Mouse (Mus musculus) hematopoietic stem cell, adult 5-6 weeks (primary cell): ENCODE data around the gene Rasl10b. TPM values are rescaled to one million over a fixed set of nuclear protein-coding genes. Genes with fewer than 3 reads are reported as not detected.

ENCODE experiments used
- ATAC-seq, 2 experiments: fragments of 125-278 bp in 1 of 2; replicated peaks in 1 of 2; 2 replicates each; pipeline ENCODE4 v1.8.0; 2016 to 2017; ENCODE audit warnings: inconsistent platforms in 2 of 2, mild to moderate bottlenecking in 2 of 2, moderate number of reproducible peaks in 2 of 2, low read depth in 1 of 2, moderate TSS enrichment in 1 of 2; ENCODE audit not compliant: low FRiP score in 2 of 2, poor library complexity in 2 of 2, severe bottlenecking in 2 of 2, insufficient read depth in 1 of 2, low TSS enrichment in 1 of 2
- total RNA-seq: library from RNA; stranded (forward); fragments of 172-1452, 232-1000 nt; gene quantifications from 2 replicates; pipeline ENCODE4 v1.2.3, GENCODE M21; 2017

The Rasl10b gene
- total RNA-seq, 1 experiment from 2014 or later = not detected

DNA sequence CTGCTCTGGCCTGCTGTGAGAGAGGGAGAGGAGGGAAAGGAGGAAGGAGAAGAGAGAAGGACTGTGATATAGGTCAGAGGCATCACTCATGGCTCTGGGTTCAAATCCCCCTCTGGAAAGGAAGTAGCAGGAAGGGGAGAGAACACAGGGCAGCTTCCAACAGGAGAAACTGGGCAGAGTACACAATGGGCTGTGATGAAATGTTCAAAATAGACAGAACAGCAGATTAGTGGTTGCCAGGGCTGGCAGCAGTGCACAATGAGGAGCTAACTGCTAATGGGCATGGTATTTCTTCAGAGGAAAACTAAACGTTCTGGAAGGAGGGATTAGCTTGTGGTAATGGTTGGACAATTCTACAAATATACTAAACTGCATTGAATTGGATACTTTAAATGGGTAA is 41.6 kb downstream of the Rasl10b start:
- no peak for ATAC-seq

DNA sequence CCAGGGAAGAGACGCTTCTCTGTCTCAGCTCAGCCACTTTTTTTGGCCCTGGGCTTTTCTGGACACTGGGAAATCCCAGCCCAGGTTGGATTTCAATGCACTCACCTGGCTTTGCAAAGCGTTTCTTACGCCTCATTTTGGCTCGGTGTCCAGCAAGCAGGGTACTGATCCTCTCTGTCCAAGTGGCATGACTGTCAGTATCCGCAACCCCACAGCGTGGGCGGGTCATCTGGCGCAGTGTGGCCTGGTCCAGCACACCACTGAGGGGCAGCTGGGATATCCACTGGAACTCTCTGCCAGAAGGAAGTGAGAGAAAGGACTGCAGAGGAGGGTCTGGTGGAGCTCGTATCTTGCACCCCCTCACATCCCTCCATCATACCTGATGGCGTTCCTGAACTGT is 42.3 kb downstream of the Rasl10b start:
- no peak for ATAC-seq

DNA sequence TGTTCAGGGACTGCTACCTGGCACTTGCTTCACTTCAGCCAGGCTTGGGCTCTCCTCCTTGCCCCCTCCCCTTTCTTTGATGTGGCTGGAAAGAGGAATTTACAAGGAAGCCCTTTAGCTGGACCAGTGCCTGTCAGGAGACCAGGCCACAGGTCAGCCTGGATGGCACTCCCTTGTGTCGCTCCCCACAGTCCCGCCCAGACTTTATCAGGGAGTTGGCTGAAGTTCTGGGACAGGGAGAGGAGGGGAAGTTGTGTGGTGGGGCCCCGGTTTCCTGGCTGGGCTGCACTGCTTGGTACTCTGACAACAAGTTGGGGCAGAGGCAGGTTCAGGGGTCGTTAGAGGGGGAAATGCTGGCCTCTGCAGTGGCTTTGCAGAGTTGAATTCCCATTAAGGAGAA is 45.6 kb downstream of the Rasl10b start:
- peak; percentile 54 to 69; a peak in 3 of 4 replicates for ATAC-seq

DNA sequence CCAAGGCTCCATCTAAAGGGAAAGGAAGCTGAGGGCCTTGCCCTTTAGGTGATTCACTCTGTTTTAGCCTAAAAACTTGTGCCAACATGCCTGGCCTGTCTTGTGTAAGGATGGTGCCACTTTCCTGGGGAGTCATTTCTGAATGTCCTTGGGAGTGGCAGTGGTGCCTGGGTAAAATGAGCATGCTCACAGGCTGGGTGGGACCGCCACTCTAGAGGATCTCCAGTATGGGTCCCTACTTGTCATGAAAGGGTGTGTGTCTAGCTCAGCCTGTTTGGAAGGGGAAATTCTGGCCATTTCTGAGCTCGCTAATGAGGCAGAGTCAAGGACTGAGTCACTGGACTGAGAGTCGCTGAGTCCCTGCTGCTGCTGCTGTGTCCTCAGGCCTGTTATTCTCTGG is 46.7 kb downstream of the Rasl10b start:
- no peak for ATAC-seq

DNA sequence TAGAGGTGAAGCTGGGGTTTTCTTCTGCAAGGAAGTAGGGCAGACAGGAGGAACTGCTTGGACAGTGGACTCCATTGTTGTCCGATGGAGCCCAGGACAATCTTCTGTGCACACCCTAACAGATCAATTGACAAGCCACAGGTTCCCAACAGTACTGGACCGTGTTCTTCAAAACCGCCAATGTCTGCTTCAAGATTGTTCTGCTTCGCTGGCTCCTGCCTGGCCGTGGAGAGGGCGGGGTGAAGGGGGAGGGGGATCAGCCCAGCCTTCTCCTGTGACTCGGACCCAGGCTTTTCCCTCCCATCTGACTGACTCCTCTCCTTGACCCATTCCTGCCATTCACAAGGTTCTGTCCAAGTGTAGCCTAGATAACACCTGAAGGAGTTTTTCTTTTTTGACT is 48.3 kb downstream of the Rasl10b start:
- no peak for ATAC-seq

DNA sequence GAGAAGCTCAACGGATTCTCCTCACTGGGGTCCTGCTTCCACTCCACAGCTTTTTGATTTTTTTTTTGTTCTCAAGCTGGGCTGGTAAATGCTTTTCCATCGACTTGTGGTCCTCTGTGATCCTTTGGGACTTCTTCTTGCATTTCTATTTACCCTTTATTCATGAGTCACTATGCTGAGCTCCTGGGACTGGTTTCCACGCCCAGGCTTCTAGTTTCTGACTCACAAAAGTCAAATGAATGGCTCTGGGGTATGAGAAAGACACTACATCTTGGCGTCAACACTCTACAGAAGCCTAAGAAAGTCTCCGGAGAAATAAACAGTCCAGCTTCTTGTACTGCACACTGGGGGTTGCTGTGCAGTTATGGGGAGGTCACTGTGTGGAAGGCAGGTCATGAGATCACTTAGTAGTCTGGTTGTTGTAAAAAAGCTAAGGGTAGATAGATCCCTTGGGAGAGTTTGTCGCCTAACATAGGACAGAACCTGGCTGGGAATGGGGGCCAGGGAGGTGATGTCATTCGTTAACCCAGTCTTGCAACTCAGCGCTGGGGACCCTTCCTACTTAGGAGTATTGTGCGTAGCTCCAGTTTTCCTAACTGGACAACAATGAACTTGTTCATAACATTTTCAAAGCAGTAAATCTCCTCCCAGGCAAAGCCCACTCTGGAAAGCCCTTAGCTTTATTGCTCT is 49.1 kb downstream of the Rasl10b start:
- ATAC-seq = no peak

DNA sequence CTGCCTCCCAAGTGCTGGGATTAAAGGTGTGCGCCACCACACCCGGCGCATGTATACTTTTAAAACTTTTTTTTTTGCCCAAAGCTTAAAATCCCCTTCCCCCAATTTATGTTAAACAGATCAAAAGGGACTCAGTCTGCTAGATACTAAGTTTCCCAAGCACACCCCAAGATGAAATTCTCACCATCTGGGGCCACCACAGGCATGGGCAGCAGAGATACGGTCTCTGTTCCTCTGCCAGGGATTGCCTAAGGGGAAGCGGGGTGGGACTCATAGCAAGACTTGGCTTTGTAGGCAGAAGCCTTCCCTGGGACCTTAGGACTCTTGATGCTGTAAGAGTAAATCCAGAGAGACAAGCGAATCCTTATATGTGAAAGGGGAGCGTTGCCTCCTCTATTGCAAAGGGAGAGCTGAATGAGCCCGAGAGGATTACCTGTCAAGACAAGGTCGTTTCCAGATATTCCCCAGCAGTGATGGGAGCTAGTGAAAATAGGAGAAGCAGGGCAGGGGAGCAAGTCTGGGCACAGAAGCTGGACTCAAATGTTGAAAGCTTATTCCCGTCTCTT is 52.6 kb downstream of the Rasl10b start:
- no peak for ATAC-seq

DNA sequence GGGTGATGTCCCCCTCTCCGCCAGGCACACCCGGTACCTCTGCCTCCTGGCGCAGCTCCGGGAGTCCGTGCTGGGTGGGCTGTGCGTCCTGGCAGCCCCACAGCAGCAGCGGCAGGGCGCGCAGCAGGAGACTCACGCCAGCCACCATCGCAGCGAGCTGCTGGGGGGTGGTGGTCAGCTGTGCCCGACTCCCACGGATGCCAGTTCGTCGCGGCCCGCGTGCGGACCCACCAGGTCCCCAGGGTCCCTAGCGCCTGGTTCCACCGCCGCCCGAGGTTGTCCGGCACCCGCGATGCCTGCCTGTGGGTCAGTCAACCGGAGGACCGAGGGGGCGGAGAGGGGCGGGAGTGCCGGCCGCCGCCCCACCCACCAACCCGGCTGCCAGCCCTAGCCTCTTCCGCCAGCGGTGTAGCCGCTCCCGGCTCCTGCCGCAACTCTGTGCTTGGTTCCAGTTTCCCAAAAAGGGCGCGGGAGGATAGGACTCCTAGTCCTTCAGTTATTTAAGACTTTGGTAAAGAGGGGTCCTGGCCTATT is 53.8 kb downstream of the Rasl10b start, which contains the start of gene Mmp28:
Mmp28 (minus strand) TSS at position 361 of the 534 bp plus-strand sequence.
- peak in 1 of 2 experiments; percentile 46; a peak in 1 of 4 replicates for ATAC-seq

DNA sequence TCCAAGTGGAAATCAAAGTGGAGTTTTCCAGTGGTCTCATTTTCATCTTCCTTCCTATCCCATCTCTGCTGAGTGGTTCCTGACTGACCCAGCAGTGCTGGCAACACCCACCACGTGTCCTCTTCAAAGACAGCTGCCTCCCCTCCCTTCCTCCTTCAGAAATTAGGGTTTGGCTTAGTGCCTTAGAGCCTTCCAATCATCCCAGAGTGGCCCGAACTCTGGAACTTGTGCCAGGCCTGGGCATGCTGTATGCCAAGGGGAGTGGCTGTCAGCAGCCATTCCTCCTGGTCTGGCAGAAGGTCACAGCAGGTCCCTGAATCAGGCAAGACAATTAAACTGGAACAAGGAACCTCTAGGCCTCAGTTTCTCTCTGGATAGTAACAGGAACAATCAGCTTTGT is 57.0 kb downstream of the Rasl10b start:
- ATAC-seq = no peak

DNA sequence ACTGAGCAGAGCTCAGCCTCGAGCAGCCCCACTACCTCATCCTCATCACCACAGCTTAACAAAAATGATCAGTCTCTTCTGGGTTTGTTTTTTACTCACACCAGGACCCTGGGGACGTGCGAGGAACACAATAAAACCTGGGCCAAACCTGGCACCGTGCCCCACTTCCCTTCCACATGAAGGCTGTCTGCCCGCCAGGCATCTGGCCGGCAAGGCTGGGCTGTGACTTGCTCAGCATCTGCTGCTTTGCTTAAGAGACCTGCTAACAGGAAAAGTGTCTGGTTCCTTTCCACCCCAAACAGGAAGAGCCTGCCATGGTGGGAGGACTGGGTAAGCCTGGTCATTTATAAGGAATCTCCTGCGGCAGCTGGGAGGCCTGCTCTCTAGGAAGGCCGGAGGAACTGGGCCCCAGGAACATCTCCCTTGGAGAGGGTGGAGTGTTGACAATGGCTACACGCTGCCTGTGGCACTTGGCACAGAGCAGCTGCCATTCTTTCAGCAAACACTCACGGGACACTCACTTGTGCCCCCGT is 58.2 kb downstream of the Rasl10b start:
- ATAC-seq = peak; percentile 61 to 75

DNA sequence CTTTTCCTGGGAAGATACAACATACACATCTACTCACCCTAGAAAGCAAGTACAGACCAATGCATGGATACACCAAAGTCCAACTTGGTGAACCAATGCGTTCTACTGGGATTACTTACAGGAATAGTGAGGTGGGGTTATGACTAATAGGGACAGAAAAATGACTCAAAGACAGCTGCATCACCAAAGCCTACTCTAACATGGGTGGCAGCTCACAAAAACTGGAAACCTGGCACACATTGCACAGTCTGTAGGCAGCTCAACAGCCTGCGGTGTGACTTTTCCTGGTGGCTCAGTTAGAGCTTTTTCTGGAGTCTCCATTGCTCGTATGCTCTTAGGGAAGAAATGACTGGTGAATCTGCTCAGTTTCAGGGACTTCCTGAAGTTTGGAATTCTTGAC is 59.8 kb downstream of the Rasl10b start:
- ATAC-seq = no peak

Other genes starting within 250 kb of the Rasl10b start
- 13.2 and 31.0 TPM in 2 replicates for gene Slfn4, start 234.0 kb upstream of the Rasl10b start, total RNA-seq
- gene Slfn3, start 217.8 kb upstream of the Rasl10b start, total RNA-seq = 25.6 and 32.5 TPM in 2 replicates
- gene Slfn14, start 122.4 kb upstream of the Rasl10b start, total RNA-seq = not detected in 2 replicates
- gene Ap2b1, start 110.1 kb upstream of the Rasl10b start, total RNA-seq = 57.6 and 58.0 TPM in 2 replicates
- gene Pex12, start 106.6 kb upstream of the Rasl10b start, total RNA-seq = 10.3 and 10.4 TPM in 2 replicates
- not detected in 2 replicates for gene Gas2l2, start 20.3 kb downstream of the Rasl10b start, total RNA-seq
- 10.5 and 17.7 TPM in 2 replicates for gene 1700020L24Rik, start 28.5 kb downstream of the Rasl10b start, total RNA-seq
- gene Mmp28, start 53.9 kb downstream of the Rasl10b start, total RNA-seq = 1.4 and 2.4 TPM in 2 replicates
- 41.5 and 69.0 TPM in 2 replicates for gene Taf15, start 63.9 kb downstream of the Rasl10b start, total RNA-seq
- not detected in 2 replicates for gene Heatr9, start 113.0 kb downstream of the Rasl10b start, total RNA-seq
- 4.7 and 5.3 TPM in 2 replicates for gene Ccl5, start 121.4 kb downstream of the Rasl10b start, total RNA-seq
- 37.3 and 43.8 TPM in 2 replicates for gene Ccl9, start 169.5 kb downstream of the Rasl10b start, total RNA-seq
- gene Ccl6, start 183.9 kb downstream of the Rasl10b start, total RNA-seq = 6.3 and 33.4 TPM in 2 replicates
- 9.7 TPM in 1 of 2 replicates, not detected in the other for gene Rpl9-ps1, start 236.5 kb downstream of the Rasl10b start, total RNA-seq
- 333 and 445 TPM in 2 replicates for gene Ccl3, start 240.2 kb downstream of the Rasl10b start, total RNA-seq